Mouse (Mus musculus) limb, embryonic 11.5 days (tissue): ENCODE data around the gene Bend7. TPM values are rescaled to one million over a fixed set of nuclear protein-coding genes. Genes with fewer than 3 reads are reported as not detected.

Experiments
- ATAC-seq: fragments of 200-750 bp; cut with Nextera tagmentation; 2 replicates; pipeline ENCODE4 v1.8.0; 2017; ENCODE audit warnings: low read depth; ENCODE audit not compliant: insufficient number of reproducible peaks, low FRiP score, low TSS enrichment
- DNase-seq: peaks from one replicate; pipeline ENCODE4 v3.0.0-alpha.2; 2015; ENCODE audit warnings: low spot score
- H3K27ac ChIP-seq: fragments of 300-500 bp; sonication (generic); replicated peaks from 2 replicates; pipeline ENCODE4 v1.5.1; 2014; ENCODE audit warnings: low read depth, mild to moderate bottlenecking, low read length
- H3K27me3 ChIP-seq: fragments of 300-500 bp; sonication (generic); 2 replicates; pipeline ENCODE4 v1.6.1; 2014; ENCODE audit warnings: mild to moderate bottlenecking, low read length, mixed read lengths; ENCODE audit not compliant: control insufficient read depth, insufficient read depth
- H3K36me3 ChIP-seq: fragments of 300-500 bp; sonication (generic); 2 replicates; pipeline ENCODE4 v1.6.1; 2014; ENCODE audit warnings: mild to moderate bottlenecking, low read length, moderate library complexity, mixed read lengths; ENCODE audit not compliant: control insufficient read depth, insufficient read depth
- H3K4me1 ChIP-seq: fragments of 300-500 bp; sonication (generic); 2 replicates; pipeline ENCODE4 v1.6.1; 2014; ENCODE audit warnings: low read length, mixed read lengths; ENCODE audit not compliant: control insufficient read depth, insufficient read depth
- H3K4me2 ChIP-seq: fragments of 300-500 bp; sonication (generic); 2 replicates; pipeline ENCODE4 v1.6.1; 2014; ENCODE audit warnings: low read depth, mild to moderate bottlenecking, moderate library complexity; ENCODE audit not compliant: severe bottlenecking
- H3K4me3 ChIP-seq: fragments of 300-500 bp; sonication (generic); 2 replicates; pipeline ENCODE4 v1.5.1; 2014; ENCODE audit warnings: low read depth, low read length
- H3K9ac ChIP-seq: fragments of 300-500 bp; sonication (generic); 2 replicates; pipeline ENCODE4 v1.6.1; 2014; ENCODE audit warnings: mild to moderate bottlenecking, low read length
- H3K9me3 ChIP-seq: fragments of 300-500 bp; sonication (generic); 2 replicates; pipeline ENCODE4 v1.6.1; 2016; ENCODE audit warnings: low read length; ENCODE audit not compliant: control insufficient read depth
- WGBS: fragments of 180-500 bp; shearing (Covaris S2); extraction: QIAGEN DNeasy Blood & Tissue Kit; methylation state at CpG from one replicate; pipeline ENCODE4 v1.1.7; 2014; 5-methylcytosine and 5-hydroxymethylcytosine counted together
- polyA plus RNA-seq: library from polyadenylated mRNA; unstranded; fragments of >200 nt; fragmentation: Nextera tagmentation; extraction: Ambion mirVana; gene quantifications from 2 replicates; pipeline ENCODE4 v1.2.1, GENCODE M21; 2014

Gene Bend7
- polyA plus RNA-seq, 1 experiment from 2014 or later = 2.2 TPM

GRCm38 (mm10) chr2:4730161-4730560, 12.5 kb downstream of the Bend7 start:
- no peak overlapping the region for H3K4me2 ChIP-seq
- no peak overlapping the region for H3K4me3 ChIP-seq
- H3K4me1 ChIP-seq = no peaks in the 10 kb centered on the region
- no peak overlapping the region for H3K9ac ChIP-seq
- no peaks in the 10 kb centered on the region for H3K9me3 ChIP-seq
- H3K27me3 ChIP-seq = no peaks in the 10 kb centered on the region
- H3K27ac ChIP-seq = no peak overlapping the region
- no peak for DNase-seq
- WGBS = 92% methylated on average over 4 of the region's 4 CpGs
- ATAC-seq = no peak
- H3K36me3 ChIP-seq = no peaks in the 10 kb centered on the region

- WGBS = 92% methylated on average over 1 of the region's 1 CpGs
- no peaks in the 10 kb centered on the region for H3K27me3 ChIP-seq
- DNase-seq = no peak
- no peak for ATAC-seq
- H3K4me1 ChIP-seq = no peaks in the 10 kb centered on the region
- H3K9me3 ChIP-seq = no peaks in the 10 kb centered on the region
- no peak overlapping the region for H3K9ac ChIP-seq
- no peak overlapping the region for H3K27ac ChIP-seq
- H3K4me2 ChIP-seq = no peak overlapping the region
- H3K4me3 ChIP-seq = no peak overlapping the region
- H3K36me3 ChIP-seq = no peaks in the 10 kb centered on the region
These were observed 16.3 kb downstream of the Bend7 start for GRCm38 (mm10) chr2:4733971-4734370.

DNA sequence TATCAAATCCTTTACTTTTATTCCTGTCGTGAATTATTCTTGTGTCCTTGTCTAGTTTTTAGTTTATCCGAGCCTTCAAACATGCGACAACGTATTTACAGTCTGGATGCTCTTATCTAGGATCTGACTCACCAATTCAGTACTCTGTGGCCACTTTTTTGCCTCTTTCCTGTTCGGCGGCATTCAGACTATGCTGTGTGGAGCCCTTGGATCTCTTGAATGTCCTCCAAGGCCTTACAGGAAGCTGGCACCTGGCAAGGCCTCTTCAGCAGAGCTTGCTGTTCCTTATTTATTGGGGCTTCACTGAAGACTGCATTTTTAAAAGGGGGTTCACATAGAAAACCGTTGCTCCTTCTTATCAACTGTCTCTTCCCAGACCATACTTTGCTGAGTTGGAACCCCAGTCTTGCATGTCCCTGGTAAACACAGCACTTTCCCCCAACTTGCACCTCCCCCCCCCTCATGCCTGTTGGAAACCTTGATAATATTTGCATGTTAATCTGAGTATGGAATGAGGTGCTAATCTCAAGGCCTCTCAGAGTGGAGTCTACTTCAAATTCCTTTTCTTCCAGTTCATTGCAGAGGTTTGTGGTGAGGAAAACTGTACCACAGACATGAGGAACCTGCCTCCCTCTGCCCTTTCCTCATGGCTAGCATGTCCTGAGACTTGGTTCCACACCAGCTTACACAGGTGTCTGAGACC, 18.6 kb downstream of the Bend7 start:
- Histone ChIP-seq H3K4me2 (no peak overlapping the region), H3K4me3 (no peak overlapping the region), H3K36me3 (no peaks in the 10 kb centered on the region), H3K9me3 (no peaks in the 10 kb centered on the region), H3K4me1 (no peaks in the 10 kb centered on the region), H3K9ac (no peak overlapping the region), H3K27me3 (no peaks in the 10 kb centered on the region), H3K27ac (no peak overlapping the region)
- WGBS = 90% methylated on average over 7 of the region's 7 CpGs
- ATAC-seq (no peak), DNase-seq (no peak)

DNA sequence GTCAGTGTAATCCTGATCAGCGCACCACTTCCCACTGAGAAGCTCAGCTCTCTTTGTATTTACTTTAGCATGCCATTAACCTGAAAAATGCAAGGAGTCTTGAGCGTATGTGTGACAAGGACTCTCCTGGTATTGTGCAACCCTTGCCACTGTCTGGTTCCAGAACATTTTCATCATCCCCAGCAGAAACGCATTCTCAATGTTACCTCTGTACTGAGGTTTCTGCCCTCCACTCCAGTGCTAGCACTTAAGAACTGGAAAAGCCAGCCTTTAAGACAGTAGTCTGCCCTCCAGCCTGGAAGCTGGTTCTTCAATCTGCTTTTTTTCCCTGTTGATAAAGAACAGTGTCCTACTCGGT, 19.1 kb downstream of the Bend7 start:
- H3K27ac ChIP-seq = no peak overlapping the region
- H3K4me3 ChIP-seq = no peak overlapping the region
- DNase-seq = no peak
- no peak overlapping the region for H3K9ac ChIP-seq
- ATAC-seq = no peak
- H3K9me3 ChIP-seq = no peaks in the 10 kb centered on the region
- WGBS = 90% methylated on average over 4 of the region's 4 CpGs
- no peaks in the 10 kb centered on the region for H3K27me3 ChIP-seq
- H3K4me2 ChIP-seq = no peak overlapping the region
- H3K36me3 ChIP-seq = no peaks in the 10 kb centered on the region
- H3K4me1 ChIP-seq = no peaks in the 10 kb centered on the region

GRCm38 (mm10) chr2:4751918-4752317, 34.3 kb downstream of the Bend7 start:
- 85% methylated on average over 6 of the region's 6 CpGs for WGBS
- H3K27ac ChIP-seq = no peak overlapping the region
- no peaks in the 10 kb centered on the region for H3K4me1 ChIP-seq
- no peak overlapping the region for H3K4me3 ChIP-seq
- H3K27me3 ChIP-seq = no peaks in the 10 kb centered on the region
- DNase-seq (no peak), ATAC-seq (no peak)
- no peak overlapping the region for H3K9ac ChIP-seq
- H3K9me3 ChIP-seq = no peaks in the 10 kb centered on the region
- no peaks in the 10 kb centered on the region for H3K36me3 ChIP-seq
- H3K4me2 ChIP-seq = no peak overlapping the region

DNA sequence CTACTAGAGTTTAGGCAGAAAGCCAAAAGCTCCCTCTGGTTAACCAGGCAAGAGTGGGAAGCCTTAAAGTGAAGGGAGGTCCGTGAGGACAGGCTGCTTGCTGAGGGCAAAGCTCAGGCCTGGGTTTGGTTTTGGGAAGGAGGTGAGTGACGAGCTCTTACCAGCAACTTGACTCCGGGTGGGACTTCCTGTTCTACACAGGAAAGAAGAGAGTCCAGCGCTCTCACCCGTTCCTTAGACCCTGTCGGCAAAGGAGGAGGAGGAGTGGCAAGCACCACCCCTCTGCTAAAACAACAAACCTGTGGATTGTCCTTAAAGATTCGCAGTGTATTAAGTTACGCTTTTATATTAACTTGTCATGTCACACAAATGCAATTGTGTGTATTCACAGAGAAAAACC, 38.1 kb downstream of the Bend7 start:
- 84% methylated on average over 8 of the region's 8 CpGs for WGBS

DNA sequence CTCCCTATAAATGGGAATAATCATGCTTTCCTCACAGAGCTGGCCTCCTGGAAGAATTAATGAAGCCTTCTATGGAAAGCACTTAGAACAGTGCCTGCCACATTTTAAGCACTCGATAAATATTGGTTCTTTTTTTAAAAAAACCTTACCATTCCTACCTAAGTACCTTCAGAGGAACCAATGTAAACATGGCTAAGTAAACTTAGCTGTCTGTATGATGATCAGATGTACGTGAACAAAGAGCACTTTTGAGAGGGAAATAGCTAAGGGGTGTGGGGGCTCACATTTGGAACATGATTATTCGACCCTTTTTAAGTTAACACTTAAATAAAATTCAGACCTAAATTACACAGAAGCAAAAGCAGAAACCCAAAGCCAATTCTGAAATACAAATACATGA, 39.6 kb downstream of the Bend7 start:
- Histone ChIP-seq H3K4me1 (no peaks in the 10 kb centered on the region), H3K27me3 (no peaks in the 10 kb centered on the region), H3K4me3 (no peak overlapping the region), H3K27ac (no peak overlapping the region), H3K4me2 (no peak overlapping the region), H3K9me3 (no peaks in the 10 kb centered on the region), H3K9ac (no peak overlapping the region), H3K36me3 (no peaks in the 10 kb centered on the region)
- ATAC-seq (no peak), DNase-seq (no peak)
- WGBS = 88% methylated on average over 3 of the region's 3 CpGs

More for the DNA sequence above, 38.1 kb downstream of the Bend7 start:
- Histone ChIP-seq H3K4me3 (no peak overlapping the region), H3K9ac (no peak overlapping the region), H3K36me3 (no peaks in the 10 kb centered on the region), H3K27ac (no peak overlapping the region), H3K27me3 (no peaks in the 10 kb centered on the region), H3K9me3 (no peaks in the 10 kb centered on the region), H3K4me1 (no peaks in the 10 kb centered on the region), H3K4me2 (no peak overlapping the region)
- no peak for DNase-seq
- ATAC-seq = no peak

DNA sequence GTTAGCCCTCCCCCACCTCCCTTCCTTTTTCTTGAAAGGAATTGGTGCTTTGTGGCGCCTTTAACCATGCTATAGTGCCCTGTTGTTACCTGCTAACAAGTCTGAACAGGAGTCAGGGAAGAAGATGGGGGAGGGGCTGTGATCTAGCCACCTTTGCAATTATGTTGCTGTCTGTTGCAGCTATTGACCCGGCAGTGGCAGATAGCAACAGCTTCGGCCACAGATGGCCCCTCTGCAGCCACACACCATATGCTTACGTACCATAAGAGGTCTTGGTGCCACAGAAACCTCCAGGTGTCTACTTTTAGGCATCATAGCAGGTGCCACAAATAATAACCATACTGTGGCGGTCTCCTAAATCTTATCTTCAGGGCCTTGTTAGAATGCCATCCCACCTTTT, 43.1 kb downstream of the Bend7 start:
- WGBS = 61% methylated on average over 5 of the region's 5 CpGs
- H3K9ac ChIP-seq = no peak overlapping the region
- no peak overlapping the region for H3K27ac ChIP-seq
- DNase-seq (no peak), ATAC-seq (no peak)
- no peaks in the 10 kb centered on the region for H3K9me3 ChIP-seq
- H3K4me1 ChIP-seq = no peaks in the 10 kb centered on the region
- no peak overlapping the region for H3K4me2 ChIP-seq
- no peaks in the 10 kb centered on the region for H3K27me3 ChIP-seq
- H3K4me3 ChIP-seq = no peak overlapping the region
- H3K36me3 ChIP-seq = no peaks in the 10 kb centered on the region

DNA sequence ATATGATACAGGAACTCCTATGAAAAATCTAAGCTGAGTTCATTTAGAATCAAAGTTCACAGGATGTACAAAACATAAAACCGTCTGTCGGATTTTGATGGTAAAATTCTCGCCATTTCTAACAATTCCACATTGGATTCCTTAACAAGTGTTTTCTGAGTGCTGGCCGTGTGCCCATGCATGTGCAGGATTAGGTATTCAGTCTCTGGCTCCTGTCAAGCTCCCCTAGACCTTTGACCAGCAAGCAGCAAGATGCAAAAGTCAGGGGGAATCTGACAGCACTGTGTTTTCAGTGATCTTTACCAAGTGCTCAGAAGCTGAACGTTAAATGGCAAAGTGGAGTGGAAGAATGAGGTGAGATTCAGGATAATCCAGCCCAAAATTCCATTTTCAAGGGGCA, 44.3 kb downstream of the Bend7 start:
- Histone ChIP-seq H3K9ac (no peak overlapping the region), H3K4me1 (no peaks in the 10 kb centered on the region), H3K9me3 (no peaks in the 10 kb centered on the region), H3K4me3 (no peak overlapping the region), H3K27ac (no peak overlapping the region), H3K4me2 (no peak overlapping the region), H3K27me3 (no peaks in the 10 kb centered on the region), H3K36me3 (no peaks in the 10 kb centered on the region)
- WGBS = 85% methylated on average over 5 of the region's 5 CpGs
- DNase-seq (no peak), ATAC-seq (no peak)
